Mouse (Mus musculus): ENCODE measurements at regions not wholly inside any gene's neighbourhood (a gene's known extent, or its start where the extent isn't known, plus 50 kb on each side); places are given as distances from the start of the nearest gene placed in this dataset.

- Histone ChIP-seq H3K27me3 (ENCODE audit: control insufficient read depth, insufficient read depth, low read length) (no peaks in the 10 kb centered on the region), H3K4me2 (ENCODE audit: low read depth, low read length) (no peak overlapping the region), H3K4me1 (ENCODE audit: control insufficient read depth, insufficient read depth, low read length) (no peaks in the 10 kb centered on the region), H3K36me3 (replicated peaks; ENCODE audit: control insufficient read depth, insufficient read depth, low read depth, low read length) (no peaks in the 10 kb centered on the region), H3K9ac (replicated peaks; ENCODE audit: low read length) (no peak overlapping the region), H3K27ac (replicated peaks; ENCODE audit: low read depth, low read length) (no peak overlapping the region), H3K9me3 (replicated peaks; ENCODE audit: control insufficient read depth, low read length) (no peaks in the 10 kb centered on the region), H3K4me3 (ENCODE audit: low read depth, low read length) (no peak overlapping the region)
- DNase-seq (ENCODE audit: low spot score) (no peak), ATAC-seq (replicated peaks; ENCODE audit: insufficient number of reproducible peaks, low FRiP score, low TSS enrichment, low read depth) (no peak)
- WGBS: 87% methylated on average over 9 of the region's 9 CpGs
Measured at GRCm38 (mm10) chr2:173425754-173426153, 96.6 kb upstream of the 1700021F07Rik start.

- no peak for ATAC-seq (replicated peaks; ENCODE audit: insufficient number of reproducible peaks, low FRiP score, low TSS enrichment, low read depth)
- H3K27me3 ChIP-seq (ENCODE audit: control insufficient read depth, insufficient read depth, low read length): no peaks in the 10 kb centered on the region
- H3K4me2 ChIP-seq (ENCODE audit: low read depth, low read length): no peak overlapping the region
- no peaks in the 10 kb centered on the region for H3K4me1 ChIP-seq (ENCODE audit: control insufficient read depth, insufficient read depth, low read length)
- no peak overlapping the region for H3K9ac ChIP-seq (replicated peaks; ENCODE audit: low read length)
- H3K4me3 ChIP-seq (ENCODE audit: low read depth, low read length): no peak overlapping the region
- H3K9me3 ChIP-seq (replicated peaks; ENCODE audit: control insufficient read depth, low read length): no peaks in the 10 kb centered on the region
- H3K36me3 ChIP-seq (replicated peaks; ENCODE audit: control insufficient read depth, insufficient read depth, low read depth, low read length): no peaks in the 10 kb centered on the region
- H3K27ac ChIP-seq (replicated peaks; ENCODE audit: low read depth, low read length): no peak overlapping the region
- no peak for DNase-seq (ENCODE audit: low spot score)
- 67% methylated on average over 16 of the region's 16 CpGs for WGBS
Measured at GRCm38 (mm10) chr2:173426191-173427065, 96.0 kb upstream of the 1700021F07Rik start.

GRCm38 (mm10) chr2:173427888-173428450 is 94.4 kb upstream of the 1700021F07Rik start:
- no peaks in the 10 kb centered on the region for H3K27me3 ChIP-seq (ENCODE audit: control insufficient read depth, insufficient read depth, low read length)
- WGBS: 85% methylated on average over 10 of the region's 10 CpGs
- DNase-seq (ENCODE audit: low spot score) (no peak), ATAC-seq (replicated peaks; ENCODE audit: insufficient number of reproducible peaks, low FRiP score, low TSS enrichment, low read depth) (0 out of 2 replicates have a peak, but pooled peaks have one; percentile 25)
- no peaks in the 10 kb centered on the region for H3K4me1 ChIP-seq (ENCODE audit: control insufficient read depth, insufficient read depth, low read length)
- no peak overlapping the region for H3K9ac ChIP-seq (replicated peaks; ENCODE audit: low read length)
- H3K36me3 ChIP-seq (replicated peaks; ENCODE audit: control insufficient read depth, insufficient read depth, low read depth, low read length): no peaks in the 10 kb centered on the region
- no peak overlapping the region for H3K4me3 ChIP-seq (ENCODE audit: low read depth, low read length)
- no peaks in the 10 kb centered on the region for H3K9me3 ChIP-seq (replicated peaks; ENCODE audit: control insufficient read depth, low read length)
- no peak overlapping the region for H3K27ac ChIP-seq (replicated peaks; ENCODE audit: low read depth, low read length)
- H3K4me2 ChIP-seq (ENCODE audit: low read depth, low read length): no peak overlapping the region

- no peak overlapping the region for H3K27ac ChIP-seq (replicated peaks; ENCODE audit: low read depth, low read length)
- H3K4me2 ChIP-seq (ENCODE audit: low read depth, low read length): no peak overlapping the region
- H3K27me3 ChIP-seq (ENCODE audit: control insufficient read depth, insufficient read depth, low read length): no peaks in the 10 kb centered on the region
- H3K4me1 ChIP-seq (ENCODE audit: control insufficient read depth, insufficient read depth, low read length): no peaks in the 10 kb centered on the region
- 71% methylated on average over 5 of the region's 5 CpGs for WGBS
- no peak overlapping the region for H3K9ac ChIP-seq (replicated peaks; ENCODE audit: low read length)
- H3K4me3 ChIP-seq (ENCODE audit: low read depth, low read length): no peak overlapping the region
- H3K9me3 ChIP-seq (replicated peaks; ENCODE audit: control insufficient read depth, low read length): no peaks in the 10 kb centered on the region
- no peaks in the 10 kb centered on the region for H3K36me3 ChIP-seq (replicated peaks; ENCODE audit: control insufficient read depth, insufficient read depth, low read depth, low read length)
- no peak for ATAC-seq (replicated peaks; ENCODE audit: insufficient number of reproducible peaks, low FRiP score, low TSS enrichment, low read depth)
- no peak for DNase-seq (ENCODE audit: low spot score)
Measured at GRCm38 (mm10) chr2:173431841-173432240, 90.5 kb upstream of the 1700021F07Rik start.

- WGBS: 48% methylated on average over 3 of the region's 3 CpGs
- no peak for ATAC-seq (replicated peaks; ENCODE audit: insufficient number of reproducible peaks, low FRiP score, low TSS enrichment, low read depth)
- no peaks in the 10 kb centered on the region for H3K9me3 ChIP-seq (replicated peaks; ENCODE audit: control insufficient read depth, low read length)
Measured at GRCm38 (mm10) chr2:173432258-173432657, 90.1 kb upstream of the 1700021F07Rik start.

GRCm38 (mm10) chr2:173432886-173433624 is 89.3 kb upstream of the 1700021F07Rik start:
- Histone ChIP-seq H3K4me3 (ENCODE audit: low read depth, low read length) (no peak overlapping the region), H3K36me3 (replicated peaks; ENCODE audit: control insufficient read depth, insufficient read depth, low read depth, low read length) (no peaks in the 10 kb centered on the region), H3K9ac (replicated peaks; ENCODE audit: low read length) (no peak overlapping the region), H3K9me3 (replicated peaks; ENCODE audit: control insufficient read depth, low read length) (no peaks in the 10 kb centered on the region), H3K4me1 (ENCODE audit: control insufficient read depth, insufficient read depth, low read length) (no peaks in the 10 kb centered on the region), H3K27me3 (ENCODE audit: control insufficient read depth, insufficient read depth, low read length) (no peaks in the 10 kb centered on the region), H3K27ac (replicated peaks; ENCODE audit: low read depth, low read length) (no peak overlapping the region), H3K4me2 (ENCODE audit: low read depth, low read length) (no peak overlapping the region)
- ATAC-seq (replicated peaks; ENCODE audit: insufficient number of reproducible peaks, low FRiP score, low TSS enrichment, low read depth): no peak
- WGBS: 79% methylated on average over 9 of the region's 9 CpGs
- DNase-seq (ENCODE audit: low spot score): no peak

More at GRCm38 (mm10) chr2:173432258-173432657, 90.1 kb upstream of the 1700021F07Rik start:
- H3K27me3 ChIP-seq (ENCODE audit: control insufficient read depth, insufficient read depth, low read length): no peaks in the 10 kb centered on the region
- no peak overlapping the region for H3K4me3 ChIP-seq (ENCODE audit: low read depth, low read length)
- no peaks in the 10 kb centered on the region for H3K36me3 ChIP-seq (replicated peaks; ENCODE audit: control insufficient read depth, insufficient read depth, low read depth, low read length)
- H3K9ac ChIP-seq (replicated peaks; ENCODE audit: low read length): no peak overlapping the region
- no peak overlapping the region for H3K4me2 ChIP-seq (ENCODE audit: low read depth, low read length)
- H3K4me1 ChIP-seq (ENCODE audit: control insufficient read depth, insufficient read depth, low read length): no peaks in the 10 kb centered on the region
- no peak for DNase-seq (ENCODE audit: low spot score)
- H3K27ac ChIP-seq (replicated peaks; ENCODE audit: low read depth, low read length): no peak overlapping the region

- WGBS: 71% methylated on average over 3 of the region's 3 CpGs
- Histone ChIP-seq H3K27me3 (ENCODE audit: control insufficient read depth, insufficient read depth, low read length) (no peaks in the 10 kb centered on the region), H3K9me3 (replicated peaks; ENCODE audit: control insufficient read depth, low read length) (no peaks in the 10 kb centered on the region), H3K9ac (replicated peaks; ENCODE audit: low read length) (no peak overlapping the region), H3K4me1 (ENCODE audit: control insufficient read depth, insufficient read depth, low read length) (no peaks in the 10 kb centered on the region), H3K36me3 (replicated peaks; ENCODE audit: control insufficient read depth, insufficient read depth, low read depth, low read length) (no peaks in the 10 kb centered on the region), H3K4me2 (ENCODE audit: low read depth, low read length) (no peak overlapping the region), H3K4me3 (ENCODE audit: low read depth, low read length) (no peak overlapping the region), H3K27ac (replicated peaks; ENCODE audit: low read depth, low read length) (no peak overlapping the region)
- DNase-seq (ENCODE audit: low spot score) (no peak), ATAC-seq (replicated peaks; ENCODE audit: insufficient number of reproducible peaks, low FRiP score, low TSS enrichment, low read depth) (no peak)
Measured at GRCm38 (mm10) chr2:173436580-173436979, 85.8 kb upstream of the 1700021F07Rik start.

- ATAC-seq (replicated peaks; ENCODE audit: insufficient number of reproducible peaks, low FRiP score, low TSS enrichment, low read depth) (no peak), DNase-seq (ENCODE audit: low spot score) (no peak)
- Histone ChIP-seq H3K36me3 (replicated peaks; ENCODE audit: control insufficient read depth, insufficient read depth, low read depth, low read length) (no peaks in the 10 kb centered on the region), H3K27me3 (ENCODE audit: control insufficient read depth, insufficient read depth, low read length) (no peaks in the 10 kb centered on the region), H3K9ac (replicated peaks; ENCODE audit: low read length) (no peak overlapping the region), H3K4me3 (ENCODE audit: low read depth, low read length) (no peak overlapping the region), H3K9me3 (replicated peaks; ENCODE audit: control insufficient read depth, low read length) (no peaks in the 10 kb centered on the region), H3K27ac (replicated peaks; ENCODE audit: low read depth, low read length) (no peak overlapping the region), H3K4me1 (ENCODE audit: control insufficient read depth, insufficient read depth, low read length) (no peaks in the 10 kb centered on the region), H3K4me2 (ENCODE audit: low read depth, low read length) (no peak overlapping the region)
- 63% methylated on average over 9 of the region's 9 CpGs for WGBS
Measured at GRCm38 (mm10) chr2:173439031-173439430, 83.4 kb upstream of the 1700021F07Rik start.
